Mouse (Mus musculus) c-Kit-positive CD71-positive TER-119-positive erythroid progenitor cells, embryonic 14.5 days (primary cell): ENCODE measurements around the gene Lrch3.
"Not testable (repeated sequence)": the region's sequence is repeated elsewhere in the genome, so short reads cannot be mapped to it uniquely, and the experiment has no call there.

Experiments
- DNase-seq: peaks from one replicate; pipeline ENCODE4 v3.0.0-alpha.2; 2013; ENCODE audit warnings: low spot score

Gene Lrch3

DNA sequence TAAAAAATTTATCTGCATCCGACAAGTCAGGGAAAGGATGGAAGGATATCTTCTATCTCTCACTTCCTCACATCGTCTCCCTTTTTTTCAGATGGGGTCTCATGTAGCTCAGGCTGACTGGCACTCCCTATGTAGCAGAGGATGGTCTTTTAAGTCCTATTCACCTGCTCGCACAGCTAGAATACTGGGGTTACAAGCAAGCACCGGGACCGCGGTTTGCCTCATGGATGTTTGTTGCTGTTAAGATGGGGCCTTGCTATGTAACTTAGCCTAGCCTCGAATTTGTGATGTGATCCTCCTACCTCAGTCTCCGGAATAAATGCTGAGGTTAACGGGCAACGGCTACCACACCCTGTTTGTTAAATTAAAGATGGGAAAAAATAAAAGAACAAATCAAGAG is 141.8 kb downstream of the Lrch3 start:
- no peak for DNase-seq

DNA sequence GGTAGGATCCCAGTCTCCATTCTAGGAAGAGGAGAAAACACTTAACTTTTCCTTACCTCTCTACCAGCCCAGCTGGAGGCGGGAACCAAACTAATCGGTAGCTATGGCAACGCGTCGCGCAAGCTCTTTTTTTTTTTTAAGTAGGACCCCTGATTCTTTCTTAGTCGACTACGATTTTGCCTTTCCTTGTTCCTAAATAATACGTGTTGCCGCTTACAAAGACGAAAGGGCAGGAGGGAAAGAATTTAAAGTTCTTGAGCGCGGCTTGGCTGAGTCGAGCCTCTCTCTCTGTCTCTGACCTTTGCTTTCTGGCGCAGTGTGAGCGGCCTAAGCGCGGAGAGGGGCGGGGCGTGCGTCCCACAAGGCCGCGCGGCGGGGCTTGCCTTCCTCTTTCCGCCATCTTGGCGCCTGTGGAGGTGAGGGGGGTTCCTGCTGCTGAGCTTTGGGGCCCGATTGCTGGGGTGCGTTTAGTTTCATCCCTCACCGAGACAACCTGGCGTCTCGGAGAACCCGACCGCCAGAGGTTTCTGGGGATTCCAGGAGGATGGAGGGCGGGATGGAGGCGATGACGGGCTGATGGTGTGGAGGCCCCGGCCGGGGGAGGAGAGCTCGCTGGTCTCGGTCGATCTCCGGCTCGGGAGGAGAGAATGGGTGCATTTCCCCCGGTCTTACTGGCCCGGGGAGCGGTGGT is 142.3 kb downstream of the Lrch3 start, which contains the start of the genes Iqcg and Rpl35a:
Iqcg (minus strand) TSS at position 124 of the 691 bp plus-strand sequence.
Rpl35a (plus strand) TSS at position 359 of the 691 bp plus-strand sequence.
- peak; percentile 87 for DNase-seq

DNA sequence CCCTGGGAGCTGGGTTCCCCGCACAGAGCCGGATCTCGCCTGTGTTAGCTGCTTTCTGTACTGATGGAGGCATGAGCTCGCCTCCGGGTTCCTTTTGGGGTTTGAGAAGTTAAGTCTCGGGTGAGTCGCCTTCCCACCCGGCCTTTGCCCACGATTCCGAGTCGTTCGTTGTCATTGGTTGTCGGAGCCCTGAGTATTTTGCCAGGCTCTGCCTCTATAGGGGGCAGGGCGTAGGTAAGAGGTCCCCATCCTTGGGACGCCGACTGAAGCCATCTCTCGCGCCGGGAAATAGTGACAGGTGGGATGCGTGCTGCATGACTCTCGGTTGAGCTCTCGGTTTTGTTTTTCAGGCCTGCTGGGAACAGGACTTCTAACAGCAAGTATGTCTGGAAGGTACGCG is 142.9 kb downstream of the Lrch3 start:
- DNase-seq = peak; percentile 40

- no peak for DNase-seq
These were observed 144.1 kb downstream of the Lrch3 start for GRCm38 (mm10) chr16:33058033-33058432.

GRCm38 (mm10) chr16:33058656-33059055 is 144.8 kb downstream of the Lrch3 start:
- DNase-seq = not testable (repeated sequence)

DNA sequence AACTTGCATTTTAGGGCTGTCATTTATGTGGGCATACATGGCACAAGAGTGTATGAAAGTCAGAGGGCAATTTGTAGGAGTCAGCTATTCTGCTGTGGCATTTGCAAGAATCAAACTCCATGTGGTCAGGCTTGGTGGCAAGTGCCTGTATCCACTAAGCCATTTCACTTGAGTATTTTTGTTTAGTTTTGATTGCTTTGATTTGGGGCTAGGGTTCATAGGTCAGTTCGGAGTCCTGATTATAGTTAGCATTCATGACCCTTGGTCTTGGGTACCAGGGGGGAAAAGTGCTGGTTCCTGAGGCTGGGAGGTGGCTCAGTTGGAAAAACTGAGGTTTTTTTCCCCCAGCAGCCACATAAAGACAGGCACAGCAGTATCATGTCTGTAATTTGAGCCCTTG is 145.6 kb downstream of the Lrch3 start:
- no peak for DNase-seq

DNA sequence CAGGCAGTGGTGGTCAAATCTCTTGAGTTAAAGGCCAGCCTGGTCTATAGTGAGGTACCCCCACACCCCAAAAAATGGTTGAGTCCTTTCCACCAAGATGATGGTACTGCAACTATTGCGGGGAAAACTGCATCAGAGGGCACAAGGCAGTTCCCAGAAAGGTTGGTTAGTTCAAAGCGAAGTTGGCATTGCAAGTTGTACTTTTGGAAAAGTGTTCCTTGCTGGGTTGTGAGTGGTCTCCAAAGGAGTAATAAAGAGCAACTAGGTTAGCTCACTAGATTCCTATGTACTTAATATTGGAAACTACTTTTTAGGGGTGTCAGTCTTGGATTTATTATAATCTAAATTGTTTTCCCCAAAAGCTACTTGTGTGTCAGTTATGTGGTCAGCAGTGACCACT is 147.0 kb downstream of the Lrch3 start:
- peak; percentile 22 for DNase-seq

GRCm38 (mm10) chr16:33061400-33061799 is 147.5 kb downstream of the Lrch3 start:
- peak; percentile 20 for DNase-seq

DNA sequence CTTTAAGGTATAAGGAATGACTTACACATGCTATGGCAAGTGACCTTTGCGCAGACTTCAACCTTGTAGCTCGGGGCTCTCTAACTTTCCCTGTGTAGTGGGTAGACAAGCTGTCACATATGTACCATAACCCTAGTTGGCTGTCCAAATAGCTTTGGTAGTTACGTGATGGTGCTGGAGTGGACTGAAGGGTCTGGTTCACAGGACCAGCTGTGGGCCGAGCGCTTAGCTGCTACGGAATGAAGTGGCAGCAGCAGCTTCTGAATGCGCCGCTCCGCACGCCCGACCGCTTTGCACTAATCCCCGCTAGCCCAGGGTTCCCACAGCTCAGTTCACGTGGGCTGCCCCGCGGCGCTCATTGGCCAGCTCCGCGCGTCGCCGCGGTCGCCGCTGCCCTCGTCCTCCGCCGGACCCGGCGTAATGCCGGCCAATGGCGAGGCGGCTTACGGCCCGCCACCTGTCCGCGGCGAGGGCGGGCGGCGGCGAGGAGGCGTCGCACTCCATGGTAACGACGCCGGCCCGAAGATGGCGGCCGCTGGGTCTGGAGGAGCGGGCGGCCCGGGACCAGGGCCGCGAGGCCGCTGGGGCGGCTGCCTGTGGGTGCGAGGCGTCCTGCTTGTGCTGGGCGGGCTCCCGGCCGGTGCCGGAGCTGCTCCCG is 148.3 kb downstream of the Lrch3 start, which contains the start of gene Lmln:
Lmln (plus strand) TSS at position 498 of the 658 bp plus-strand sequence.
- peak; percentile 82 for DNase-seq

GRCm38 (mm10) chr16:33062682-33063131 is 148.8 kb downstream of the Lrch3 start:
- DNase-seq = peak; percentile 30

- peak; percentile 60 for DNase-seq
These were observed 149.4 kb downstream of the Lrch3 start for GRCm38 (mm10) chr16:33063267-33063666.

DNA sequence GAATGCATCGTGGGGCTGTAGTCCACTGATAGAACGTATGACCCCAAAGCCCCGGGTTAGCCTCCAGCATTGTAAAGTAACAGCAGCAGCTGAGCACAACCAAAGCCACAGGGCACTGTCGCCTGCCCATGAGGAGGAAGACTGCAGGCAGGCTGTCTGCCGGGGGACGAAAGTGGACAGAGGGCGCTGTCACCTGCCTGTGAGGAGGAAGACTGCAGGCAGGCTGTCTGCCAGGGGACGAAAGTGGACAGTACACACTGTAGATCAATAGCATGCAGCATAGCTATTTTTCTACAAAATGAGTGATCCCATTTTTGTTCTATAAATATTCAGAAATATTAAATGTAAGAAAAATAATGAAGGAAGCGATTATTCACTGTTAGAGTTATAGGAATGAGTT is 150.7 kb downstream of the Lrch3 start:
- no peak for DNase-seq
